Mouse (Mus musculus) mesoderm, embryonic 11.5 days (tissue): Measurements from ENCODE around the gene Epb41l3.
A peak's percentile ranks its signal among the peaks of the same experiment; 100 is the strongest.

Source experiments
- DNase-seq: peaks from one replicate; pipeline ENCODE4 v3.0.0-alpha.2; 2012; ENCODE audit warnings: low read depth, low spot score

Epb41l3 gene

GRCm38 (mm10) chr17:69075501-69076237 is at the start of gene Epb41l3:
Epb41l3 (plus strand) TSS chr17:69075683.
- peak; percentile 79 for DNase-seq

- no peak for DNase-seq
Observed at GRCm38 (mm10) chr17:69038760-69039675, 36.5 kb upstream of the Epb41l3 start.

GRCm38 (mm10) chr17:69041516-69041915 is 34.0 kb upstream of the Epb41l3 start:
- no peak for DNase-seq

GRCm38 (mm10) chr17:69048826-69049225 is 26.7 kb upstream of the Epb41l3 start:
- no peak for DNase-seq

GRCm38 (mm10) chr17:69054029-69054428 is 21.5 kb upstream of the Epb41l3 start:
- no peak for DNase-seq

- no peak for DNase-seq
Observed at GRCm38 (mm10) chr17:69059760-69060159, 15.7 kb upstream of the Epb41l3 start.

GRCm38 (mm10) chr17:69060388-69060787 is 15.1 kb upstream of the Epb41l3 start:
- DNase-seq = no peak

- DNase-seq = no peak
Observed at GRCm38 (mm10) chr17:69061883-69062745, 13.4 kb upstream of the Epb41l3 start.

GRCm38 (mm10) chr17:69067937-69068739 is 7.3 kb upstream of the Epb41l3 start:
- no peak for DNase-seq

GRCm38 (mm10) chr17:69074095-69074494 is 1.4 kb upstream of the Epb41l3 start:
- DNase-seq = no peak

GRCm38 (mm10) chr17:69076238-69076625 is 749 bp downstream of the Epb41l3 start:
- DNase-seq = peak; percentile 44

- DNase-seq = no peak
Observed at GRCm38 (mm10) chr17:69076747-69077543, 1.5 kb downstream of the Epb41l3 start.

GRCm38 (mm10) chr17:69077544-69077920 is 2.0 kb downstream of the Epb41l3 start:
- DNase-seq = no peak

- no peak for DNase-seq
Observed at GRCm38 (mm10) chr17:69082316-69082715, 6.8 kb downstream of the Epb41l3 start.

- no peak for DNase-seq
Observed at GRCm38 (mm10) chr17:69091618-69092017, 16.1 kb downstream of the Epb41l3 start.

- no peak for DNase-seq
Observed at GRCm38 (mm10) chr17:69097068-69097467, 21.6 kb downstream of the Epb41l3 start.

GRCm38 (mm10) chr17:69097955-69098354 is 22.5 kb downstream of the Epb41l3 start:
- no peak for DNase-seq

GRCm38 (mm10) chr17:69103326-69103725 is 27.8 kb downstream of the Epb41l3 start:
- no peak for DNase-seq

- DNase-seq = no peak
Observed at GRCm38 (mm10) chr17:69105035-69105798, 29.7 kb downstream of the Epb41l3 start.
